Mouse (Mus musculus) testis, postnatal 14 days (tissue): ENCODE measurements around the gene Map6.
A peak's percentile ranks its signal among the peaks of the same experiment; 100 is the strongest.
"Not testable (repeated sequence)": the region's sequence is repeated elsewhere in the genome, so short reads cannot be mapped to it uniquely, and the experiment has no call there.

Experiments
- DNase-seq: peaks from one replicate; pipeline ENCODE4 v3.0.0; 2021; ENCODE audit warnings: low spot score

Map6 gene

GRCm38 (mm10) chr7:99356244-99356930, 89.1 kb downstream of the Map6 start:
- no peak for DNase-seq

GRCm38 (mm10) chr7:99357201-99357600, 90.0 kb downstream of the Map6 start:
- DNase-seq: no peak

DNA sequence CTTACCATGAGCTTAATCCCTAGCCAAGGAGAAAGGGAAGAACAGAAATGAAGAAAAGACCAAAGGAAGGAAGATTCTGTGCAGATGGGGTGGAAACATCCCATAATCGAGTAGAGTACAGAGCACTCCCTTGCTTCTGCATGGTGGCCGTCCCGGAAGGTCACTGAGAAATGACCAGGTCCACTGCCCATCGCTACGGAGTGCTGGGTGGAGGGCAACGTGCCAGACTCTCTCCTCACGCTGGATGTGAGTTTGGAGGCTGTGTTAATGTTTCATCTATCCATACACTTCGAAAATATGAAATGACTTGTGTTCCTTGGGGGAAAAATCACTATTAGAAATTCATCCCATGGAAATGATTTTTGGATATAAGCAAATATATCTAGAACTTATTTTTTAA, 91.1 kb downstream of the Map6 start:
- no peak for DNase-seq

DNA sequence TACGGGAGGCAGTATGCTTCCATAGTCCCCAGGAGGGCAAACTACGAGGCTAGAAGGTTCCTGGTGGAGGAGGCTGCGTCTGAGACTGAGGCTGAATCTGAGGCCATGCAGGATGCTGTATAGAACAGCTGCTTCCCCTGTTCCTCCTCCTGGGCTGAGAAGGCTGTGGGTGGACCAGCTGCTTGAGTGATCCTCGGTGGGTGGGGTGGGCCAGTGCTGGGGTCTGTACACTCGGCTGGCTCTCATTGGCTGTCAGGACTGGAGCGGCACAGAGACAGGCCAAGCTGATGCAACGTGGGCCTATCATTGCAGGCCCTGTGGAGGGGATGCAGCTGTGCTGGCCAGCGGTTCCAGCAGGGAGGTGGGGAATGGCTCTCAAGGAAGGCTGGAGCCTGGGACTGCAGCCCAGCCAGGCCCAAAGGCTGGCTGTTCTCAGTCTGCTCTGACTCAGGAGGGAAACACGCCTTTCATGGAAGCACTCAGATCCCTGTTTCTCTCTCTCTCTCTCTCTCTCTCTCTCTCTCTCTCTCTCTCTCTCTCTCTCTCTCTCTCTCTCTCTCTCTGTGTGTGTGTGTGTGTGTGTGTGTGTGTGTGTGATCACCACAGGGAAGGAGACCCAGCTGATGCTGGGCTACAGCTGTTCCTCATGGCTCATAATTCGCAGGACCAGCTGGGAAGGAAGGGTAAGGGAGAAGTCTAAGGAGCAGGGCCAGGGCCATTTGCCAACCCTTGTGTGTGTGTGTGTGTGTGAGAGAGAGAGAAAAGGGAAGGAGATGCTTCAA, 93.0 kb downstream of the Map6 start:
- peak; percentile 84 for DNase-seq

GRCm38 (mm10) chr7:99360803-99361414, 93.7 kb downstream of the Map6 start:
- no peak for DNase-seq

GRCm38 (mm10) chr7:99362137-99362536, 94.9 kb downstream of the Map6 start:
- DNase-seq: no peak

GRCm38 (mm10) chr7:99365069-99365468, 97.8 kb downstream of the Map6 start:
- no peak for DNase-seq

DNA sequence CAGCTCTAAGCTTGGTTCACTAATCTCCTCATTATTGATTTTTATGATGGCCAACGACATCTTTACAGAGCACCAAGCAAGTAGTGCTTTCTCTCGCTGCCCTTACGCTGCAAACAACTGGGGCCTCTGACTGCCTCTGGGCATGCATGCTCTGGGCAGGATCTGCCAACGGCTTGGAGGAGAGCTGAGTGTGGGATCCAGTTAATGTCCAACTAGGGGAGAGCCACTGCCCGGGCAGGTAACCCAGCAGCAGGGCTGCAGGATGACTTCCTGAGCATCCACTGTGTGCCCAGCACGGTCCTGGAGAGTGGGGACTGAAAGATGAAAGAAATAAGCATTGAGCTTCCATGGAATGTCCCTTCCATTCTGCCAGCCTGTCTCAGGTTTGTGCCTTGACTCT, 99.5 kb downstream of the Map6 start:
- DNase-seq: no peak

DNA sequence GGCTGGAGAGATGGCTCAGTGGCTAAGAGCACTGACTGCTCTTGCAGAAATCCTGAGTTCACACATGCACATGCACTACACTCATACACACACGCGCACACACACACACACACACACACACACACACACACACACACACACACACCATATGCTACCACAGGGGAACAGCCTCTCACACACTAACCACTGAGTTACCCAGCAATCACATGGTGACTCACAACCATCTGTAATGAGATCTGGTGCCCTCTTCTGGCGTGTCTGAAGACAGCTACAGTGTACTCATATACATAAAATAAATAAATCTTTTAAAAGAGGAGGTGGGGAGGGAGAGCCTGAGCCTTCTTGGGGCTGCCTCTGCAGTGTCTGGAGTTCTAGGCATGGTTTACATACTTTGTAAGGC, 107.1 kb downstream of the Map6 start:
- DNase-seq: not testable (repeated sequence)

DNA sequence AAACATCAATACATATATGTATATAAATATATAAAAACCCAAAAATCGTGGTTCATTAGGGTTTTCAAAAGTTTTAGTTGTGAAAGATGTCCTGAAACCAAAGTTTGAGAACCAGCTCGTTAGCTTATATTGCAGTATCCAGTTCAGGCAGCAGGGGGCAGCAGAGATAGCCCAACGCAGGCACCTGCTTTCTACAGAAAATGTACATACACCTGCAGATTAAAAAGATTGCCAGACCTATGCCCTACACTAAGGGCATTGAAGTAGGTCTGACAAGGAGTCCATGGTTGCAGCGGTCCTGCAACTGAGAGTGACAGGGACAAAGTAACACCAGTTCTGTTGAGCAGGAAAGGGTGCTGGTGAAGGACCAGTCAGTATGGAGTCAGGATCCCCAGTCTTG, 108.2 kb downstream of the Map6 start:
- DNase-seq: no peak

- DNase-seq: no peak
Measured at GRCm38 (mm10) chr7:99378870-99379269, 111.6 kb downstream of the Map6 start.

GRCm38 (mm10) chr7:99380491-99381213, 113.4 kb downstream of the Map6 start:
- no peak for DNase-seq

DNA sequence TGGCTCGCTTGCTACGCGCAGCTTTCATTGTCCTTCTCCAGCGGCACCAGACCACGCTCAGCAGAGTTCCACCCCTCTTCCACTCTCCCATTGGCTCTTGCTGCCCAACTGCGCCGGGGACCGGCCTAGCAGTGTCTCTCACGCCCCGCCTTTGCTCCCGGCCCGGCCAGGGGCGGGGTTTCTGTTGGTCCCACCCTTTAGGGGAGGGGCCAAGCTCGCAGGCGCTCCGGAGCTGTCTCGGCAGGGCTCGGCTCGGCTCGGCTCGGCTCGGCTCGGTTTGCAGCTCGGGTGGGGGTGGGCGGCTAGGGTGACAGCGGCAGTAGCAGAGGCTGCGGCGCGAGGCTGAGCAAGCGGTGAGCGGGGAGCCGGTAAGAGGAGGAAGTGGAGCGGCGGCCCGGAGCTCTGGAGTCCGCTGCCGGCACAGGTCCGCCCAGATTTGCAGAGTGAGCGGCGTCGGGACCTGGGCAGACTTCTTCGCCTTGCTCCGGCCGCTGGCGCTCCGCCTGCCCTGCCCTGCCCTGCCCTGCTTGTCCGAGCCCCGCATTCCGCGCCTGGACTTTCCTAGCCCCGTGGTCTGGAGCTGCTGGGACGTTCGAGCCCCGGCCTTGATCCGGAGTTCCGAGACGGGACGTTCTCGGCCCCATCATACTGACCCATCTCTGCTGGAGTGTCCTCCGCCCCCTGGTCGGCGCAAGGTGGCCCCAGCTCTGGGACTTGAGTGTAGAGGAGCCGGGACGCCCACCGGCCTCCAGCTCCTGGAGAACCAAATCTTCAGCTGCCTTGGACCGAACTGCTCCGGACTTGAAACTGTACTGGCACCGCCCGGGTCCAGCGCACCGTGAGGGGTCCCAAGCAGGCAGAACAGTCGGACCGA, 114.2 kb downstream of the Map6 start, which contains the start of gene Gdpd5:
TSS of gene Gdpd5 (plus strand) at position 201 of the 874 bp plus-strand sequence.
- DNase-seq: peak; percentile 95

DNA sequence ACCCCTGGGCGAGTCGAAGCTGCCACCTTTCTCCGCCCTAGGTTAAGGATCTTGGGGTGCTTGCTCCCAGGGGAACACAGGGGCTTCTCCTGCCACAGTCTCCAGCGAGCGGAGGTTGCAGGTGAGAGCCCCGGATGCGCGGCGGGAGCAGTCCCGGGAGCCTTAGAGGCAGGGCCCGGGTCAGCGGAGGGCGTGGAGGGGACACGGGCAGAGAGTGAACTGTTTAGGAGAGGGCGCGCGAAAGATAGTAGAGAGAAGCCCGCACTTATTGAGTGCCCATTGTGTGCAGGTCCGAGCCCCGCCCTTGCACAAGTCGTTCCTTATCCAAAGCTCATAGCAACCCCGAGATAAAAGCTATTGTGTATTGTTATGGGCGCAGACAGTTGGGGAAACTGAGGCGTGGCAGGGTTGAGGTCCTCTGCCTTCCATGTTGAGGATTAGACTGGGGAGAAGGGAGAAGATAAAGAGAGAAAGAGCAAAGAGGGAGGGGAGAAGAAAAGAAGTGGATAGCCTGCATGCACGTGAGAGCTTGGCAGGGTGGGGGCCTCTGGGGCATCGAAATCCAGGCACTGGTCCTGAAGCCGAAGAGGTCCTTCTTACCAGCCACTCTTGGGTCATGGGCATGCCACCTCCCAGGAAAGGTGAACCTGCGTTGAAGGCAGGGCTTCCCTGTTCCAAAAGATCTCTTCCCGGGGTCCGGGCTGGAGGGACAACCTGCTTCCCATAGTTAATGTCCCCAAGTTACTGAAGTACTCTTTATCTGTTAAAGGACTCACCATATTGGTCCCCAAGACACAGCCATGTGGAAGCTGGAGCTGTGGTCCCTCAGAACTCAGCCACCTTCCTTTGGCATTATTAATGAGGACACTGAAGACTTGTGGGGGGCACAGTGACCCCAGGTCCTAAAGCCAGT, 115.1 kb downstream of the Map6 start:
- DNase-seq: no peak

GRCm38 (mm10) chr7:99383246-99383645, 116.0 kb downstream of the Map6 start:
- DNase-seq: no peak

- no peak for DNase-seq
Measured at GRCm38 (mm10) chr7:99384101-99384611, 116.9 kb downstream of the Map6 start.

DNA sequence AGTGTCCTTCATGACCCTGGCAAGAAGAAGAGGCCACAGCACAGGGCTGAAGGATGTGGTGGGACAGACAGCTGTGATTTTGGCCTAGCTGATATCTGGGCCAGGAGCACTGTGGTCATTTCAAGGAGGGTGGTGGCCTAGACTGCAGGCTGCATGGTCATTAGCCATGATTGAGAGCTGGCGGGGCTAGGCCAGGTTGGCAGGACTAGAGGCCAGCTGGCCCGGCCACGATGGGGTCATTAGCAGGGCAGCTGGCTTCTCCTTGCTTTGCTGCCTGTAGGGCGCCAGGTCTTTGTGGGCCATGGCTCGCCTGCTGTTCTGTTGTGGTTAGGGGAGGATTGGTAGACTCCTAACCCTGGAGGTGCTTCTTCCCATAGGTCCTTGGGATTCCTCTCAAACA, 118.8 kb downstream of the Map6 start:
- DNase-seq: no peak
